Mouse (Mus musculus): Measurements from ENCODE around the gene Vamp9.

Gene Vamp9

DNA sequence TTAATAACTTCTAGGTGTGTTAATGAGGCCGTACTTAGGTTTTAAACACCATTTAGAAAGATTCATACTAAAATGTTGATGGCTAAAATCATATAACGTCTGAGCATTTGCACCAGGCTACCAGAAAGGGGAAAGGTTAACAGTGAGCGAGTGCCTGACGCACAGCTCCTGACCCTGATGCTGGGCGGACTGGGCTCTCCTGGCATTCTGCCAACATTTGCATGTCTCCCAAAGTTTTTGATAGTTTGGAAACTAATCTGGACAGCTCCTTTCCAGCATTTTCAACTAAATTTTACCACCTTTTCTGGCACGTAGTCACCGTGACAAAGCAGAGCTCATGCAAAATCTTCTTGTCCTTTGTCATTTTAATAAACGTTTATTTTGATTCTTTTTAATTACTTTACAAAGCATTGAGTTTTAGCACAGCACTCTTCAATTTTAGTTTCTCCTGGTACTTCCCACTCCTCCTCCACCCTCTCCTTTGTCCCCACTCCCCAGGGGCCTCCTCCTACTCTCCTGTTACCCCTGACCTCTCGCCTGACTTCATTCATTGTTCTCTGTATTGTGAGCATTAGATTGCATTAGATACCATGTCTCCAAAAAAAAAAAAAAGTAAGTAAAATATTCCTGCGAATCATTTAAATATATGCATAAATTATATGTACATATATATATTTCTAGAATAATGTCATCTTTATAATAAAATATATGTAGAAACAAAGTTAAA, 35.9 kb downstream of the Vamp9 start:
- in situ Hi-C loops (cut with MboI, MseI), result no loop called here

DNA sequence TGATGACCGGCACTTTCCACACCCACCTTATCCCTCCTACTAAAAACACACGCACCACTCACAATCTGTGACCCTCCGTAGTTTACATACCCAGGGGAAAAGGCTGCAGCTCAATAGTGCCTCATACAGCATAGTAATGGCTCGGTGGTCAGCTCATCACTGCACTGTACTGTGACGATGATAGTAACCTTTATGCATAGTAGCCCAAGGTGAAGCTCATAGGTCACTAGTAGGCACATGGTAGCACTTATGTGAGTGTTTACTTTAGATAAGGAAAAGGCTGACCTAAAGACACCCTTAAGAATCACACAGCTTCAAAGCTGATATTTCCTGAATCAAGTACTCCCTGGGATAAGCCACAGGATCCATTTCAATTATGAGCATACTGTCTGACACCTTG, 46.5 kb downstream of the Vamp9 start:
- in situ Hi-C loops (cut with MboI, MseI), result loop anchor here (25.0 kb wide), 1 partner anchor 860 kb away; the partner anchor contains the start of gene Abraxas1

DNA sequence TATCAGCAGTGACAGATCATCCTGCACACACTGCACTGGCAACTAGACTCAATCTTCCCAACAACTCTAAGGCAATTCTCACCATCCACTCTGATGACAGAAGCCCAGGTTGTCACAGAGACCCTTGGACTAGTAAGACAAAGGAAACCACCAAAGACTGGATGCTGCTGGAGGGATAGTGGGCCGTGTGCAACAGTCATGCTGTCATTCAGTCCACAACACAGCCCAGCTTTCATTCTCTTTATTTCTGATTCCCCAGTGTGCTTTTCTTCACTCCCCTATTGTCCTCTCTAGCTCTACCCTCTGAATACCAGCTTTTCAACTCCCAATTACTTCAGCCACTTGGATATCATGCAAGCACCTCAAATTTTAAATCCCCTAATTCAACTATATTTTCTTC, 47.8 kb downstream of the Vamp9 start:
- in situ Hi-C loops (cut with MboI, MseI), result loop anchor here (25.0 kb wide), 1 partner anchor 858 kb away; the partner anchor contains the start of gene Abraxas1

DNA sequence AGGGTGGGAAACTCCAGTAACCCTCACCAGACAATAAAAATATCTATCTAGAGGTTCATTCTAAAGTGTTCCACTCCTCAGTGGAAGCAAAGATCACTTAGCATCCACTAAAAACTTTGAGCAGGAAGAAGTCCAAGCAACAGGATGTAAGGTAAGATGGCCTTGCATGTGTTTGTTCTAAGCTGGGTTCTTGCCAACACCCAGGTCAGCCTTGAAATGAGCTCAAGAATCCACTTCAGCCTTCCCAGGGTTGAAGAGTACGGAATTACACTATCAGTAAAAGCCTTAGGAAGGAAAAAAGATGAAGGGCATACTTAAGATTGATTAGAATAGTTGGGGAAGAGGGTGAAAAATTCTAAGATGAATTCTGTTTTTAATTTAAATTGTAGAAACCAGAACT, 52.6 kb downstream of the Vamp9 start:
- in situ Hi-C loops (cut with MboI, MseI), result loop anchor here (25.0 kb wide), 1 partner anchor 854 kb away; the partner anchor contains the start of gene Abraxas1

DNA sequence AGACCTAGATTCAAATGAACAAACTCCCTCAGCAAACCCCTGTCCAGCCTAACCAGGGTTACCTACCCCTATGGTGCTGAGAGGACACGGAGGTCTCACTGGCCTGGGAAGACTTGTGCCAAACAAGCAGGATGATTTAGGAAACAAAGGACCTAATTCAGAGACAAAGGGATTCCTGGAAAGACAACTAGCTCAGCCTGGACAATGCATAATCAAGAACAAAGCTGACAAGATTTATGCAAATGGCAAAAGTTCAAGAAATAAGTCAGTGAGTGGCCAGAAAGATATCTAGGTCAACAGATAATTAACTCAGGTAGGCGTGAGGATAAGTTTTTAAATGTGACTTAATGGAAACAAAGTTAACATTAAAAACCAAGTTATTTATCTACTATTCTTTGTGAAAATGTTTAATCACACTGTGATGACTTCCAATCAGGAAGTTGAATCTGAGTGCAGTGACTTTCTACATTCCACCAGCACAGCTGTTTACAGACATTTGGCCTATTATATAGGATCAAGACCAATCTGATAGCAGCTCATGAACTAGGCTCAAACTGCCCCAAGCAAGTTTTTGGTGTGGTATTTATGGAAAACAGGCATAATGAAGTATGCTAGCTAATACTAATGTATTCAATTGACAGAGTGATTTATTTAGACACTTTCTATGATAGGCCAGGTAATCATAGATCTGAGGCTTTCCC, 53.3 kb downstream of the Vamp9 start:
- in situ Hi-C loops (cut with MboI, MseI), result loop anchor here (25.0 kb wide), 1 partner anchor 853 kb away; the partner anchor contains the start of gene Abraxas1

DNA sequence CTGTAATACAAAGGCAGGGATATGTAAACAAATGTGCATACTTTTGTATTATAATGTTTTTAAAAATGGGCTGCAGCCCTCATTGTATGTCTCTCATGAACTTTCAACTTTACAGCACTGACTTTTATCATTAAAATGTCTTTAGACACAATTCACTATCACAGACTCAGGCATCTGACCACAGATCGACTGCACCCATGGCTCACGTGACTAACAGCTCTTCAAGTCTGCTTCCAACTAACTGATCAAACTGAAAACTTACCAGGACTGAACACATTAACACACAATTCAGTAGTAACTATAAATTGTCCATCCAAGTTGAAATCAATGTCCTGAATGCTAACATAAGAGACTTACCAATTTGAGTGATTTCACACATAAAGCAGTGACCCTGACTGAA, 53.9 kb downstream of the Vamp9 start:
- in situ Hi-C loops (cut with MboI, MseI), result loop anchor here (25.0 kb wide), 1 partner anchor 852 kb away; the partner anchor contains the start of gene Abraxas1

DNA sequence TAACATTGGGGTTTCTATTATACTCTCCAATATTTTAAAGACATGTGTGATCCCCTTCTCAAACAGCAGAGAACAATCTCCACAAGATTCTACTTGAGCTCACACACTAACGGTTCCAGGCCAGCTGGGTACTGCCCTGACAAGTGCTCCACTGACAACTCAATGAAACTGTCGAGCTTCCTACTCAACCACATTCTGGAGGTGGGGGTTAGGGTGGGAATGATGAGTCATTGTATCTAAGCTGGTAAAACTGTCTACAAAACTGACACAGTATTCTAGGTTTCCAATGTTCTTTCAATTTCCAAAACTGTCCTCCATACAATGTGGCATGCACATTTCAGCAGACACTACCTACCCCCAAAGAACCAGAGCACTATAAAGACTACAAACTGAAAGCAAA, 67.9 kb downstream of the Vamp9 start:
- in situ Hi-C loops (cut with MboI, MseI), result loop anchor here (5.0 to 25.0 kb wide), 2 partner anchors 63 to 838 kb away; partner anchors contain the start of genes Abraxas1, Enoph1 and Hnrnpdl

DNA sequence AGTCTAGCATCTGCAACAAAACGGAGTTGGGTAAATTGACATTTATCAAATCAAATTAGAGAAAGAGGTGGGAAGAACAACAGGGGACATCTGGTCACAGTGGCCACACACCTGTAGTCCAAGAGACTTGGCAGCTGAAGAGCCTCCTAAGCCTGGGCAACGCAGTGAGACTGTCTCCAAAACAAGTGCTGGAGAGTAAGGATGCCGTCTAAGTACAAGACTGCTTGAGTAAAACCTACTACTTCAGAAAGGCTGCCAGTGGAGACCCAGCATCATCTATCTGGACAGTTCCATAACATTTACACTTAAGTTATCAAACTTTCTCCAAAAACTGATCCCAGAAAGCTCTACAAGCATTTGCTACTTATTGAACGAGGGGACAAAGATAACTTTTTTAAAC, 69.0 kb downstream of the Vamp9 start:
- in situ Hi-C loops (cut with MboI, MseI), result no loop called here

DNA sequence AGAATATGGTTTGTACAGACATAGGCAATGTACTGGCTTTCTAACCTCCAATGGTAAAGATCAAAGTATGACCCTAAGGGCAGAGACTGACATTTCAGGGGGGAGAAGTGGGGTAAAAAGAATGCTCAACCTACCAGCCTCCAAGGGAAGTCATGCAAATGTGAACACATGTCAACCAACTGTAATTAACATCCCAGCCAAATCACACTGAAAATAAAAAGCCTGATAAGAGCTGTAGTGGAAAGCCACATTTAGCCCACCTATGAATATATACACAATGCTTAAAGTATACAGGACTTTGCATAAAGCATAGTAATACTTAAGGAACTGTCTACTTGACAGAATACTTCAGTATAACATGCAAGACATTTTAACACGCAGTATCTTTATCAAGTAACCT, 69.7 kb downstream of the Vamp9 start:
- in situ Hi-C loops (cut with MboI, MseI), result no loop called here

DNA sequence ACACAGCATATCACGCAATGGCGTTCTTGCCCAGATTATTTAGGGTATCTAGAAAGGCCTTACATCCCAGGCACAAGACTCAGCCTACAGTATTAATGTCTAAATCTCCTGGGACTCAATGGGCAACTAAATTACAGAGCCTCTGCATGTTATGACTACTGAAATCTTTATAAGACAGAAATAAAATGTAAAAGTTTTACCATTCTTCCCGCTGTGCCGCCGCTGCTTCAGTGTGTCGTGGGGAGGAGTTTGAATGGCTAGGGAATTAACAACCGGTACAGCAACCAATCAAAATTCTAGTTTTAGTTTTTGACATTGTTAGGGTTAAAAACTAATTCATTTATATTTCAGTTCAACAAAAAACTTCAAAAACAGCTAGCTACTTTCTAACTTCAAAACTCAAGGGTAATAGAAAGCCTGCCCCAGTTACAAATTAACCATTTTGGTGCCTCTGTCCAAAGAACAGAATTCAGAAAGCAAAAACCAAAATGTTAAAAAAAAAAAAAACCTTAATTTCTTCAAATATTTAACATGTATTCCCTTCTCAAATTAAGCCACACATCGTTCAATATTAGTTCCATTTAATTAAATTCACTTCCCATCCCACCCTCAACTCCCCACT, 70.4 kb downstream of the Vamp9 start:
- in situ Hi-C loops (cut with MboI, MseI), result no loop called here

DNA sequence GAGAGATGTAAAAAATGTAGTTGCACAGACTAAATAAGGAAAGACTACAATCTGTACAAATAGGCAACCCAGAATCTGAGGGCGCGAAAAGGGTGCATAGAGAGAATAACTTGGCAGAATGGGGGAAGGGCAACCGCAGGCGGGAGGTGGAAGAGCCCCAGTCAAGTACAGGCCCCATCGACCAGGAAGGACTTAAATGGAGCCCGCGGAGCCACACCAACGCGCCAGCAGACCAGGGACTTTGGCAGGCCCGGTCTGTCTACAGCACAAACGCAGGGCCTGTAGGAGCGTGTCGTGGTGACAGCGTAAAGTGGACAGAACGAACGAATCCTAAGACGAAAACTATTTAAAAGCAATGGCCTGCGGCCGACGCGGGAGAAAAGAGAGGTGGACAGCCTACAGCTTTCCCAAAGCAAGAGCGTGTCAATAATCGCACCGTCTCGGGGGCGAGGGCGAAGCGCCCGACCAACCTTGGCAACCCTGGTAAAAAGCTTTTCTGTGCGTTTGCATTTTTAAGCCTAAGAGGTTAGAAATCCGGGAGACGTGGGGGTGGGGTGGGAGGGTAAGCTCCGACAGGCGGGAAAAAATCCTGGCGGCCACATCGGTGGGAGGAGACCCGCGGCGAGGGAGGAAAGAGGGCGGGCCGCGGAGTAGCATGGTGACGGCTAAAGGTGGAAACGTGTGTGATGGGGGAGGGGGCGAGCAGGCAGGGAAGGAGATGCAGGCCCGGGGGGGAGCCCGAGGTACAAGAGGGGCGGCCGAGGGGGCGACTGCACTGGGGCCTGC, 71.7 kb downstream of the Vamp9 start:
- in situ Hi-C loops (cut with MboI, MseI), result no loop called here

DNA sequence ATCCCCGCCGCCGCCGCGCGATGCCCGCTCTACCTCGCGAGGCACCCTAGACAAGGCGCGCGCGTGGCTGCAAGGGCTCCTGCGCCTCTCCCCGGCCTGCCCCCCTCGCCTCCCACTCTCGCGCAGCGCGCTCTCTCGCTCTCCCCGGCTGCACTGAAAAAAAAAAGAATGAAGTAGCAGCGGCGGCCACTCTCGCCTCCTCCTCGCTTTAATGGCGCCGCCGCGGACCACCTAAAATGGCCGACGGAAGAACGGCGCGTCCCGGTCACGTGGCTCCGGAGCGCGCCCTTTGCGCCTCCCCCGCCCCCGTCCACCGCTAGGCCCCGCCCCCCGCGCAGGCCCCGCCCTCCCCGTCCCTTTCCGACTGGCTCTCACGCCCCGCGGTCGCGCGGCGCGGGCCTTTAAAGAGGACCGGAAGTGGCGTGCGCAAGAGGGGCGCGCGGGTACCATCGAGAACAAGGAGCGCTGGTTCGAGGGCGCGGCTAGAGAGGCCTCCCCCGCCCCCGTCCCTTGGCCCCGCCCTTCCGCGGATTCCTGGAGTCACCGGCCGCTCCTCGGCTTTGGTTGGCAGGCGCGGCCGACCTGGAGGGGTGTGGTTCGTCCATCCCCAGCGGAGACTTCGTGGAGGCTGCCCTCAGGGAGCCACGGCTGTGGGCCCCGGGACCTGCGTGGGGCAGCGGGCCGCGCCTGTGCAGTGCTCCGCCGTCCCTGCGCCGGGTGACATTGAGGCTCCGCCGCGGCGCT, 72.8 kb downstream of the Vamp9 start, which contains the start of the genes Hnrnpd and 4930524J08Rik:
Hnrnpd (minus strand) TSS at position 240 of the 744 bp plus-strand sequence.
4930524J08Rik (plus strand) TSS at position 363 of the 744 bp plus-strand sequence.
- in situ Hi-C loops (cut with MboI, MseI), result no loop called here

DNA sequence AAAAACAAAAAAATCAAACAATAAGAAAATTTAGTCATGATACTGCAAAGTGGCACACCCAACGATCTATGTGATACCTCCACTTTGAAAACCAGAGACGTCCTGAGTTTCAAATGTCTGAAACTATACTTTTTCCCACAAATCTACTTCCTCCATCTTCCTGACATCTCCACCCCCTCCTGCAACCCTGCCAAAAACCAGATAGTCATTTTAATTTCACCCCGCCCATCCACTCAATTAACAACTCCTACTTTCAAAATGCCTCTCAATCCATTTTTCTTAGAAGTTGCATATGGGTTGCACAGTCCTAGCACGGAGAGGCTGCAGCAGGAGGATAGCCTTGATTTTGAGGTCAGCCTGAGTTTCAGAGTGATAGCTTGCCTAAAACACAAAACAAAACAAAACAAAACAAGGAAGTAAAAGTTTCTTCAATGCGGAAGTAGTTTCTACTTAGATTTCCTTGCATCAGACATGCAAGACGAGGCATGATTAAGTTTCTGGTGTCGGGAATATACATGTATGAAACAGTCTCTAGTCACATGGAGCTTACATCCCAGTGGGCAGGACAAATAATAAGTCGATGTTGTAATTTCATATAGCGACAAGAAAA, 77.5 kb downstream of the Vamp9 start:
- in situ Hi-C loops (cut with MboI, MseI), result no loop called here

DNA sequence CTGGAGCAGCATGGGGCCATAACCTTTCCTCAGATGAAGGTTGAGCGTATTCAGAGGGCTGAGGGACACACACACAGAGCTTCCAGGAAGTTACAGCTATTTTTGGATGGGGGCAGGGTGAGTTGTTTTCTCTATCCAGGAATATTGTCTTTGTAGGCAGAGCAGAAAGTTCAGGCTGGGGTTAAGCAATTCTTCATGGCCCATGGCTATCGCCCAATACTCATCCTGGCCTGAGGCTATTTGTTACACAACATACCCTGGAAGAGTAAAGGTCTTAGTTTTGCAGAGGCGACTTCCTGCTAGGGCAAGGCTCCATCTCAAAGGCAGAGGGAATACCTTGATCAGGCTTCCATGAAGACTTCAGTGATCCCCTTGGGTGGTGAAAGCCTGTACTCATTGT, 88.1 kb downstream of the Vamp9 start:
- in situ Hi-C loops (cut with MboI, MseI), result no loop called here

DNA sequence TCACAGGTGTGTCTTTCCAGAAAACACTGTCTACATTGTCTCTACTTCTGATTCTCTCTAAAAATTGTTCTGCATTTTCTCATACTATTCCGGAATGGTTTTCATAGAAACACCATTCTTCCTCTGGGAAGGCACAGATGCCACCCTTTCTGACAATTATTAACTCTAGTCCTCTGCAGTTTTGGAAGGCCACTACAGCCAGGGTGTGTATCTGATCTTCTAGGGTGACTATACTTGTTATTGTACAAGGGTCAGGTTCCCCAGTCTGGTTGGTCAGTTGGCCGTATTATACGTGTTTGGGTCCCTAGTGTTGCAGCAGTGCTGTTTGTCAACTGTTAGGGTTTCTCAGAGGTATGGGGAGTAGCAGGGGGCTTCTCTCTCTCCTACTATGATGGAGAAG, 88.6 kb downstream of the Vamp9 start:
- in situ Hi-C loops (cut with MboI, MseI), result no loop called here

DNA sequence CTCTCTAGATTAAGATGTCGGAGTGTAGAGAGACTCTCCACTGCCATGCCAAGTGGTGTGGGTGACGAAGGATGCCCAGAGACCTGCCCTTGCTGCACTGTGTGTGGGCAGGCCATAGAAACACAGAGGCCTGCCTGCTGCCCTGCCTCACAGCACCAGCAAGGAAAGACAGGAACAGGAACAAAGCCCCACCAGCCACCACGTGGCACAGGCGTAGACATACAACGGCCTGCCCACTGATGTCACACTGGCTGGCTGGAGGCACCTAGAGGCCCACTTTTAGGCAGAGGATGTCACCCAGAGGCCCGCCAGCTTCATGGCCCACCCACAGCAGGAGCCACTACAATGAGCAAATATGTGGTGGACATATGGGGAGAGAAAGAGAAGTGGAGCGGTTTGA, 94.0 kb downstream of the Vamp9 start:
- in situ Hi-C loops (cut with MboI, MseI), result no loop called here

DNA sequence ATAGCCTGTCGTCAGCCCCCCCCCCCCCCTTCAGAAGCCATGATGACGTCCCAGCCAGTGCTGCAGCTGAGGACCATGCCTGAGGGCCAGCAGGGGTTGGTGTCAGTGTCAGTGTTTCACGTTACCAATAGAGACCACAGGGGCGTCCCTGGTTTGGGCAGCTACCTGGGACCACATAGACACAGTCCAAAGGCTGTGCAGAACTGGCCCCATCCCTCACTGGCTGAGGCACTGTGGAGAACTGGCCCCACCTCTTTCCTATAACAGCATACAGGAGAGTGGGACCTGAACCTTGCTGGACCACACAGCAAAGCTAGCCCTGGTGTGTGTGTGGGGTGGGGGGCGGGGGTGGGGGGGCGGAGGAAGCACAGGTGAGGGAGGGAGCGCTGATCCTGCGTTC, 94.4 kb downstream of the Vamp9 start:
- in situ Hi-C loops (cut with MboI, MseI), result no loop called here
